Mouse (Mus musculus) spleen, postnatal 10 days (tissue): ENCODE results near the gene Smyd1.
A peak's percentile ranks its signal among the peaks of the same experiment; 100 is the strongest.
"Not testable (repeated sequence)": the region's sequence is repeated elsewhere in the genome, so short reads cannot be mapped to it uniquely, and the experiment has no call there.

Experiments
- DNase-seq, 2 experiments: peaks; one replicate each; pipeline ENCODE4 v3.0.0; 2021 to 2022; ENCODE audit warnings: low spot score in 2 of 2

Smyd1 gene

GRCm38 (mm10) chr6:71324816-71325215 lies 2.8 kb upstream of the Smyd1 start:
- no peak for DNase-seq

- peak in 1 of 2 experiments; percentile 41 for DNase-seq
Measured at GRCm38 (mm10) chr6:71322491-71322921, 473 bp upstream of the Smyd1 start, which contains the start of gene Cd8b1. Cd8b1 (plus strand) TSS chr6:71322788.

- DNase-seq = no peak
Measured at GRCm38 (mm10) chr6:71307486-71307885, 14.5 kb downstream of the Smyd1 start.

- no peak for DNase-seq
Measured at GRCm38 (mm10) chr6:71302097-71302731, 19.8 kb downstream of the Smyd1 start.

GRCm38 (mm10) chr6:71298751-71299150 lies 23.3 kb downstream of the Smyd1 start:
- DNase-seq = peak in 1 of 2 experiments; percentile 62

- no peak for DNase-seq
Measured at GRCm38 (mm10) chr6:71298051-71298450, 24.0 kb downstream of the Smyd1 start.

- no peak for DNase-seq
Measured at GRCm38 (mm10) chr6:71295303-71295702, 26.7 kb downstream of the Smyd1 start.

GRCm38 (mm10) chr6:71293509-71293908 lies 28.5 kb downstream of the Smyd1 start:
- DNase-seq = no peak

GRCm38 (mm10) chr6:71279418-71279817 lies 42.6 kb downstream of the Smyd1 start:
- DNase-seq = no peak

- no peak for DNase-seq
Measured at GRCm38 (mm10) chr6:71274621-71275020, 47.4 kb downstream of the Smyd1 start.

- DNase-seq = no peak
Measured at GRCm38 (mm10) chr6:71273715-71274114, 48.3 kb downstream of the Smyd1 start.

- peak in 1 of 2 experiments; percentile 18 for DNase-seq
Measured at GRCm38 (mm10) chr6:71272316-71272741, 49.7 kb downstream of the Smyd1 start.

GRCm38 (mm10) chr6:71271389-71272315 lies 50.4 kb downstream of the Smyd1 start, which contains the start of gene Krcc1:
Krcc1 (plus strand) TSS chr6:71271677.
- DNase-seq = peak; percentile 91 to 97

- no peak for DNase-seq
Measured at GRCm38 (mm10) chr6:71271057-71271388, 51.0 kb downstream of the Smyd1 start.

- DNase-seq = peak; percentile 22 to 40
Measured at GRCm38 (mm10) chr6:71270301-71271056, 51.6 kb downstream of the Smyd1 start.

GRCm38 (mm10) chr6:71269686-71270050 lies 52.4 kb downstream of the Smyd1 start:
- DNase-seq = not testable (repeated sequence)

GRCm38 (mm10) chr6:71268929-71269685 lies 52.9 kb downstream of the Smyd1 start:
- DNase-seq = peak in 1 of 2 experiments; percentile 32

- not testable (repeated sequence) for DNase-seq
Measured at GRCm38 (mm10) chr6:71267603-71268002, 54.4 kb downstream of the Smyd1 start.

GRCm38 (mm10) chr6:71262142-71262833 lies 59.7 kb downstream of the Smyd1 start:
- no peak for DNase-seq

GRCm38 (mm10) chr6:71261060-71261459 lies 61.0 kb downstream of the Smyd1 start:
- DNase-seq = no peak
